Mouse (Mus musculus) embryonic fibroblast, embryonic 13.5 days (primary cell): ENCODE measurements around the gene Vmn1r210.

Experiments
- CTCF ChIP-seq: IDR thresholded peaks from 2 replicates; pipeline ENCODE4 v1.5.1; 2011; ENCODE audit warnings: mild to moderate bottlenecking, control low read depth, low read length, moderate library complexity, borderline replicate concordance; ENCODE audit not compliant: insufficient read depth
- POLR2A ChIP-seq: IDR thresholded peaks from 2 replicates; pipeline ENCODE4 v1.6.1; 2011; ENCODE audit warnings: low read depth, mild to moderate bottlenecking, control low read depth, low read length, moderate library complexity

- no peak for TF ChIP-seq CTCF
- TF ChIP-seq POLR2A, result no peak
Observed at GRCm38 (mm10) chr13:22879257-22879656, 48.1 kb upstream of the Vmn1r210 start.
